24 mouse cellular contexts compared by ENCODE assay signal in genomic region chr4:148810706-148811105, GRCm38 (mm10). TPM values are rescaled to one million over a fixed set of nuclear protein-coding genes. Genes with fewer than 3 reads are reported as not detected.
DNase-seq lines count a peak whose midpoint lies in the region; ATAC-seq and TF ChIP-seq lines count a peak whose summit lies in the region.
"Had no signal": no experiment of that assay in that cellular context is flagged by ENCODE, and none has a peak within 500 bp of the region (broad histone marks: within the 10 kb centered on the region; RNA-seq: fewer than 3 reads in every experiment).

No protein-coding gene starts in this region.

- peak overlapping the region; percentile 64 for H3K9ac ChIP-seq in heart, embryonic 14.5 days (ENCODE audit: low read length)
- no peak overlapping the region for H3K9ac ChIP-seq in kidney, embryonic 15.5 days
- peak overlapping the region; percentile 35; the same call in 1 of the 2 replicates for H3K9ac ChIP-seq in neural tube, embryonic 13.5 days
- no peak overlapping the region for H3K9ac ChIP-seq in midbrain, postnatal 0 days (replicated peaks; ENCODE audit: low read length, poor library complexity, severe bottlenecking)
- H3K9ac ChIP-seq: forebrain, embryonic 13.5 days; liver, embryonic 15.5 days; lung, embryonic 15.5 days had no signal

- intact Hi-C loops in heart, postnatal 14 days (cut with DNase I): no loop called here

- no peak for ATAC-seq in cerebellum, adult (ENCODE audit: insufficient number of reproducible peaks, low FRiP score, low TSS enrichment)
- ATAC-seq in heart, embryonic 14.5 days (ENCODE audit: insufficient number of reproducible peaks, insufficient read depth, low FRiP score, low read depth): no peak
- no peak for ATAC-seq in kidney, embryonic 15.5 days (replicated peaks; ENCODE audit: low FRiP score)
- no peak for ATAC-seq in neural tube, embryonic 13.5 days (ENCODE audit: low read depth)
- no peak for ATAC-seq in midbrain, postnatal 0 days (ENCODE audit: low FRiP score)
- ATAC-seq: forebrain, embryonic 13.5 days had no signal

- no peaks in the 10 kb centered on the region for H3K36me3 ChIP-seq in heart, embryonic 14.5 days (ENCODE audit: control insufficient read depth, insufficient read depth, low read length)
- no peaks in the 10 kb centered on the region for H3K36me3 ChIP-seq in kidney, embryonic 15.5 days
- no peaks in the 10 kb centered on the region for H3K36me3 ChIP-seq in neural tube, embryonic 13.5 days
- no peaks in the 10 kb centered on the region for H3K36me3 ChIP-seq in midbrain, postnatal 0 days (ENCODE audit: insufficient read depth, low read length)
- H3K36me3 ChIP-seq: limb, embryonic 10.5 days; liver, embryonic 15.5 days; lung, embryonic 15.5 days had no signal

- peak overlapping the region; percentile 42 for H3K4me2 ChIP-seq in heart, embryonic 14.5 days (ENCODE audit: low read length)
- 0 out of 2 replicates have a peak overlapping the region, but pooled peaks have one; percentile 1 for H3K4me2 ChIP-seq in kidney, embryonic 15.5 days
- peak overlapping the region; percentile 86 for H3K4me2 ChIP-seq in neural tube, embryonic 13.5 days
- no peak overlapping the region for H3K4me2 ChIP-seq in midbrain, postnatal 0 days (ENCODE audit: low read depth, low read length, poor library complexity, severe bottlenecking)
- H3K4me2 ChIP-seq: forebrain, embryonic 13.5 days; liver, embryonic 15.5 days; lung, embryonic 15.5 days had no signal

- H3K27ac ChIP-seq in heart, embryonic 14.5 days (replicated peaks in 1 of 2; ENCODE audit: control insufficient read depth in 1 of 2, insufficient read depth in 1 of 2, low read depth in 2 of 2, low read length in 2 of 2): peak overlapping the region; percentile 14 to 65; a peak in 3 of 4 replicates
- no peak overlapping the region for H3K27ac ChIP-seq in kidney, embryonic 15.5 days
- H3K27ac ChIP-seq in neural tube, embryonic 13.5 days (replicated peaks): peak overlapping the region; percentile 10; the same call in 1 of the 2 replicates
- H3K27ac ChIP-seq in midbrain, postnatal 0 days (ENCODE audit: low read depth, low read length): no peak overlapping the region
- H3K27ac ChIP-seq: forebrain, embryonic 13.5 days; kidney, postnatal 0 days; left cerebral cortex, adult 2 months; limb, embryonic 10.5 days; liver, embryonic 15.5 days; lung, embryonic 15.5 days had no signal

- 52% methylated on average over 9 of the region's 9 CpGs for WGBS in heart, embryonic 14.5 days
- WGBS in kidney, embryonic 15.5 days: 29% methylated on average over 9 of the region's 9 CpGs
- 37% methylated on average over 9 of the region's 9 CpGs for WGBS in neural tube, embryonic 13.5 days
- whole genome bisulfite sequencing in midbrain, postnatal 0 days: 48% methylated on average over 9 of the region's 9 CpGs

- no peaks in the 10 kb centered on the region for H3K9me3 ChIP-seq in heart, embryonic 14.5 days (ENCODE audit: control insufficient read depth, low read length)
- no peaks in the 10 kb centered on the region for H3K9me3 ChIP-seq in kidney, embryonic 15.5 days (replicated peaks)
- no peaks in the 10 kb centered on the region for H3K9me3 ChIP-seq in neural tube, embryonic 13.5 days
- no peaks in the 10 kb centered on the region for H3K9me3 ChIP-seq in midbrain, postnatal 0 days (ENCODE audit: low read length)
- H3K9me3 ChIP-seq: forebrain, embryonic 13.5 days; limb, embryonic 10.5 days; liver, embryonic 15.5 days; lung, embryonic 15.5 days; megakaryocyte, embryonic 14.5 days had no signal

- H3K27me3 ChIP-seq in heart, embryonic 14.5 days (ENCODE audit: control insufficient read depth, insufficient read depth, low read length): peaks cover 8% of the 10 kb centered on the region
- H3K27me3 ChIP-seq in kidney, embryonic 15.5 days: peaks cover 82% of the 10 kb centered on the region
- H3K27me3 ChIP-seq in neural tube, embryonic 13.5 days: peaks cover 95% of the 10 kb centered on the region
- H3K27me3 ChIP-seq in midbrain, postnatal 0 days (ENCODE audit: insufficient read depth, low read length): peaks cover 41% of the 10 kb centered on the region

- H3K4me3 ChIP-seq in heart, embryonic 14.5 days (ENCODE audit: control insufficient read depth in 1 of 2, insufficient read depth in 1 of 2, low read depth in 1 of 2, low read length in 2 of 2): no peak overlapping the region
- no peak overlapping the region for H3K4me3 ChIP-seq in kidney, embryonic 15.5 days (replicated peaks)
- no peak overlapping the region for H3K4me3 ChIP-seq in neural tube, embryonic 13.5 days
- H3K4me3 ChIP-seq in midbrain, postnatal 0 days (ENCODE audit: low read depth, low read length): no peak overlapping the region
- H3K4me3 ChIP-seq: forebrain, embryonic 13.5 days; left cerebral cortex, adult 2 months; limb, embryonic 10.5 days; liver, embryonic 15.5 days; lung, embryonic 15.5 days; megakaryocyte, embryonic 14.5 days; myocyte had no signal

- peaks cover 31 to 87% of the 10 kb centered on the region in 2 experiments for H3K4me1 ChIP-seq in heart, embryonic 14.5 days (ENCODE audit: control insufficient read depth in 2 of 2, insufficient read depth in 2 of 2, low read length in 2 of 2)
- H3K4me1 ChIP-seq in kidney, embryonic 15.5 days: peaks cover 67% of the 10 kb centered on the region
- peaks cover 96% of the 10 kb centered on the region for H3K4me1 ChIP-seq in neural tube, embryonic 13.5 days (replicated peaks)
- H3K4me1 ChIP-seq in midbrain, postnatal 0 days (ENCODE audit: insufficient read depth, low read length): peaks cover 14% of the 10 kb centered on the region; the same call in 1 of the 2 replicates

- DNase-seq in cerebellum, postnatal 10 days: peak; percentile 51 to 72
- DNase-seq in heart, postnatal 14 days: no peak
- no peak for DNase-seq in kidney, postnatal 4 days
- no peak for DNase-seq in midbrain, postnatal 0 days (ENCODE audit: low spot score)
- DNase-seq: adrenal gland, postnatal 10 days; cerebellum, adult 8-10 months; kidney, adult 11 months; liver; lung, postnatal 36 days; right cerebral cortex, adult 18-20 months; right cerebral cortex, postnatal 4 days; thymus, postnatal 14 days had no signal

- TF ChIP-seq CTCF in midbrain, postnatal 0 days (IDR thresholded peaks at IDR 0.05): no peak

RNA-seq across cellular contexts. Expression of gene Casz1, which starts 6.5 kb away (rescaled TPM):
- polyA plus RNA-seq in heart, embryonic 14.5 days (2014; fragmentation: Nextera tagmentation; extraction: Ambion mirVana): 24.6 and 26.6 TPM in 2 replicates
- 10 to 100 TPM; 48.1 to 53.1 TPM for total RNA-seq in heart, postnatal 14 days (2021)
- polyA plus RNA-seq in kidney, embryonic 15.5 days (2015; fragmentation: Nextera tagmentation; extraction: Ambion mirVana): 7.1 and 7.3 TPM in 2 replicates
- polyA plus RNA-seq in neural tube, embryonic 13.5 days (2015; fragmentation: Nextera tagmentation; extraction: Ambion mirVana): 16.2 and 17.3 TPM in 2 replicates
- total RNA-seq in midbrain, postnatal 0 days (2014; rRNA removed): 3.7 and 4.0 TPM in 2 replicates
- polyA plus RNA-seq in midbrain, postnatal 0 days (2015; fragmentation: Nextera tagmentation; extraction: Ambion mirVana): 2.0 TPM in 2 replicates

Comparison
In these comparisons a context has a peak if more than half of its experiments do, and no peak if none do; other contexts are left out.
1. DNase-seq: peak in cerebellum, postnatal 10 days (2 of 2); none in heart, postnatal 14 days (0 of 2), kidney, postnatal 4 days (0 of 2) and midbrain, postnatal 0 days (single experiment).
2. H3K27ac ChIP-seq: peak in heart, embryonic 14.5 days (2 of 2) and neural tube, embryonic 13.5 days (single experiment); none in kidney, embryonic 15.5 days (single experiment) and midbrain, postnatal 0 days (single experiment).
3. H3K9ac ChIP-seq: peak in heart, embryonic 14.5 days (single experiment) and neural tube, embryonic 13.5 days (single experiment); none in kidney, embryonic 15.5 days (single experiment) and midbrain, postnatal 0 days (single experiment).